Mouse (Mus musculus) liver, postnatal 0 days (tissue): ENCODE results near the gene Eif4h.

Experiments used
- CTCF ChIP-seq: sonication (generic); IDR thresholded peaks from 2 replicates; pipeline ENCODE4 v1.5.1; 2016; ENCODE audit warnings: antibody characterized with exemption, low read depth
- EP300 ChIP-seq: IDR thresholded peaks from 2 replicates; pipeline ENCODE4 v1.6.1; 2016; ENCODE audit warnings: antibody characterized with exemption, low read depth, mild to moderate bottlenecking

- no peak for TF ChIP-seq EP300
- no peak for TF ChIP-seq CTCF
These were observed 29.9 kb upstream of the Eif4h start for GRCm38 (mm10) chr5:134669001-134669708.
